Mouse (Mus musculus) midbrain, postnatal 0 days (tissue): ENCODE data around the gene Tpp1. TPM values are rescaled to one million over a fixed set of nuclear protein-coding genes. Genes with fewer than 3 reads are reported as not detected.

Experiments used
- ATAC-seq: fragments of 200-750 bp; cut with Nextera tagmentation; 2 replicates; pipeline ENCODE4 v1.8.0; 2017; ENCODE audit warnings: moderate number of reproducible peaks, mild to moderate bottlenecking, moderate TSS enrichment, moderate library complexity; ENCODE audit not compliant: low FRiP score
- DNase-seq: peaks from one replicate; pipeline ENCODE4 v3.0.0-alpha.2; 2015; ENCODE audit warnings: low spot score
- H3K27ac ChIP-seq: fragments of 300-500 bp; sonication (generic); 2 replicates; pipeline ENCODE4 v1.5.1; 2014; ENCODE audit warnings: low read depth, mild to moderate bottlenecking, low read length, mixed read lengths
- H3K27me3 ChIP-seq: fragments of 300-500 bp; sonication (generic); 2 replicates; pipeline ENCODE4 v1.6.1; 2014; ENCODE audit warnings: low read length, control low read depth, mixed read lengths; ENCODE audit not compliant: insufficient read depth
- H3K36me3 ChIP-seq: fragments of 300-500 bp; sonication (generic); 2 replicates; pipeline ENCODE4 v1.6.1; 2014; ENCODE audit warnings: low read length, control low read depth, mixed read lengths; ENCODE audit not compliant: insufficient read depth
- H3K4me1 ChIP-seq: fragments of 300-500 bp; sonication (generic); 2 replicates; pipeline ENCODE4 v1.6.1; 2014; ENCODE audit warnings: mild to moderate bottlenecking, control low read depth, antibody characterized with exemption, low read length, mixed read lengths; ENCODE audit not compliant: insufficient read depth
- H3K4me2 ChIP-seq: fragments of 300-500 bp; sonication (generic); 2 replicates; pipeline ENCODE4 v1.6.1; 2014; ENCODE audit warnings: low read depth, mild to moderate bottlenecking, low read length, mixed read lengths; ENCODE audit not compliant: poor library complexity, severe bottlenecking
- H3K4me3 ChIP-seq: fragments of 300-500 bp; sonication (generic); 2 replicates; pipeline ENCODE4 v1.5.1; 2014; ENCODE audit warnings: low read depth, mild to moderate bottlenecking, low read length, moderate library complexity
- H3K9ac ChIP-seq: fragments of 300-500 bp; sonication (generic); replicated peaks from 2 replicates; pipeline ENCODE4 v1.6.1; 2014; ENCODE audit warnings: mild to moderate bottlenecking, low read length, moderate library complexity, mixed read lengths; ENCODE audit not compliant: poor library complexity, severe bottlenecking
- H3K9me3 ChIP-seq: fragments of 300-500 bp; sonication (generic); 2 replicates; pipeline ENCODE4 v1.6.1; 2016; ENCODE audit warnings: low read length, control low read depth
- CTCF ChIP-seq: IDR thresholded peaks from 2 replicates; pipeline ENCODE4 v1.5.1; 2016; ENCODE audit warnings: antibody characterized with exemption, mild to moderate bottlenecking
- WGBS: fragments of 180-500 bp; shearing (Covaris S2); extraction: QIAGEN DNeasy Blood & Tissue Kit; methylation state at CpG from one replicate; pipeline ENCODE4 v1.1.7; 2014; 5-methylcytosine and 5-hydroxymethylcytosine counted together
- polyA plus RNA-seq: library from polyadenylated mRNA; unstranded; fragments of >200 nt; fragmentation: Nextera tagmentation; extraction: Ambion mirVana; gene quantifications from 2 replicates; pipeline ENCODE4 v1.2.1, GENCODE M21; 2015
- total RNA-seq: library from RNA; depleted of rRNA; stranded (reverse); fragments of >200 nt; gene quantifications from 2 replicates; pipeline ENCODE4 v1.2.3, GENCODE M21; 2014; rRNA removed

Gene Tpp1
- total and polyA plus RNA-seq, 2 experiments from 2014 or later = 42.2 to 66.8 TPM

- no peak for TF ChIP-seq CTCF
- 84% methylated on average over 4 of the region's 4 CpGs for WGBS
- H3K27ac ChIP-seq = no peak overlapping the region
- no peak overlapping the region for H3K4me2 ChIP-seq
- no peak for ATAC-seq
- no peak overlapping the region for H3K4me3 ChIP-seq
- no peaks in the 10 kb centered on the region for H3K27me3 ChIP-seq
- DNase-seq = no peak
- H3K9ac ChIP-seq = no peak overlapping the region
- H3K36me3 ChIP-seq = no peaks in the 10 kb centered on the region
- no peaks in the 10 kb centered on the region for H3K9me3 ChIP-seq
- no peaks in the 10 kb centered on the region for H3K4me1 ChIP-seq
Observed at GRCm38 (mm10) chr7:105703816-105704215, 48.2 kb downstream of the Tpp1 start.

- H3K27me3 ChIP-seq = no peaks in the 10 kb centered on the region
- no peak overlapping the region for H3K4me2 ChIP-seq
- no peak overlapping the region for H3K9ac ChIP-seq
- H3K9me3 ChIP-seq = no peaks in the 10 kb centered on the region
- no peaks in the 10 kb centered on the region for H3K36me3 ChIP-seq
- H3K27ac ChIP-seq = no peak overlapping the region
- ATAC-seq (no peak), DNase-seq (no peak)
- no peaks in the 10 kb centered on the region for H3K4me1 ChIP-seq
- WGBS = 89% methylated on average over 16 of the region's 16 CpGs
- TF ChIP-seq CTCF = no peak
- no peak overlapping the region for H3K4me3 ChIP-seq
Observed at GRCm38 (mm10) chr7:105703184-105703583, 48.9 kb downstream of the Tpp1 start.

Other genes with a start within 250 kb of the Tpp1 start
- 162 and 182 TPM in 2 replicates for gene Smpd1, start 197.9 kb downstream of the Tpp1 start, total RNA-seq
- 115 and 127 TPM in 2 replicates for gene Smpd1, start 197.9 kb downstream of the Tpp1 start, polyA plus RNA-seq
- gene Apbb1, start 170.6 kb downstream of the Tpp1 start, total RNA-seq = 391 and 571 TPM in 2 replicates
- 341 and 372 TPM in 2 replicates for gene Apbb1, start 170.6 kb downstream of the Tpp1 start, polyA plus RNA-seq
- not detected in 2 replicates for gene Hpx, start 152.1 kb downstream of the Tpp1 start, total RNA-seq
- gene Hpx, start 152.1 kb downstream of the Tpp1 start, polyA plus RNA-seq = 0.20 TPM in 1 of 2 replicates, not detected in the other
- gene Trim3, start 118.7 kb downstream of the Tpp1 start, total RNA-seq = 164 and 171 TPM in 2 replicates
- 108 and 109 TPM in 2 replicates for gene Trim3, start 118.7 kb downstream of the Tpp1 start, polyA plus RNA-seq
- gene Timm10b, start 112.2 kb downstream of the Tpp1 start, total RNA-seq = 36.4 and 107 TPM in 2 replicates
- gene Timm10b, start 112.2 kb downstream of the Tpp1 start, polyA plus RNA-seq = 170 and 179 TPM in 2 replicates
- gene Arfip2, start 111.8 kb downstream of the Tpp1 start, total RNA-seq = 62.1 and 90.0 TPM in 2 replicates
- gene Arfip2, start 111.8 kb downstream of the Tpp1 start, polyA plus RNA-seq = 84.9 and 95.3 TPM in 2 replicates
- gene Gm45799, start 111.7 kb downstream of the Tpp1 start, total RNA-seq = 55.3 and 65.6 TPM in 2 replicates
- 11.3 and 23.7 TPM in 2 replicates for gene Gm45799, start 111.7 kb downstream of the Tpp1 start, polyA plus RNA-seq
- gene Dnhd1, start 101.4 kb downstream of the Tpp1 start, total RNA-seq = 3.8 and 5.2 TPM in 2 replicates
- 1.8 and 1.9 TPM in 2 replicates for gene Dnhd1, start 101.4 kb downstream of the Tpp1 start, polyA plus RNA-seq
- 122 and 130 TPM in 2 replicates for gene Ilk, start 15.6 kb downstream of the Tpp1 start, total RNA-seq
- 139 and 154 TPM in 2 replicates for gene Ilk, start 15.6 kb downstream of the Tpp1 start, polyA plus RNA-seq
- 19.1 and 29.3 TPM in 2 replicates for gene Rrp8, start 14.8 kb downstream of the Tpp1 start, total RNA-seq
- 16.1 and 19.4 TPM in 2 replicates for gene Rrp8, start 14.8 kb downstream of the Tpp1 start, polyA plus RNA-seq
- 65.7 and 87.1 TPM in 2 replicates for gene Taf10, start 7.9 kb downstream of the Tpp1 start, total RNA-seq
- gene Taf10, start 7.9 kb downstream of the Tpp1 start, polyA plus RNA-seq = 91.2 and 102 TPM in 2 replicates
- 101 and 105 TPM in 2 replicates for gene Dchs1, start 35.4 kb upstream of the Tpp1 start, total RNA-seq
- gene Dchs1, start 35.4 kb upstream of the Tpp1 start, polyA plus RNA-seq = 7.0 and 7.5 TPM in 2 replicates
- 16.6 and 18.6 TPM in 2 replicates for gene Mrpl17, start 58.9 kb upstream of the Tpp1 start, total RNA-seq
- 173 and 192 TPM in 2 replicates for gene Mrpl17, start 58.9 kb upstream of the Tpp1 start, polyA plus RNA-seq
- gene Gm4070, start 201.7 kb upstream of the Tpp1 start, total RNA-seq = 1.0 and 4.9 TPM in 2 replicates
- gene Gm4070, start 201.7 kb upstream of the Tpp1 start, polyA plus RNA-seq = 0.11 and 0.31 TPM in 2 replicates